28 mouse cellular contexts compared by ENCODE assay signal in genomic region chr14:121670016-121670415, GRCm38 (mm10).
DNase-seq lines count a peak whose midpoint lies in the region; ATAC-seq and TF ChIP-seq lines count a peak whose summit lies in the region.
"Had no signal": no experiment of that assay in that cellular context is flagged by ENCODE, and none has a peak within 500 bp of the region (broad histone marks: within the 10 kb centered on the region; RNA-seq: fewer than 3 reads in every experiment).

No protein-coding gene starts in this region.

- H3K4me2 ChIP-seq in forebrain, embryonic 12.5 days, result no peak overlapping the region
- H3K4me2 ChIP-seq: embryonic facial prominence, embryonic 13.5 days; heart, embryonic 11.5 days; hindbrain, embryonic 12.5 days; hindbrain, embryonic 15.5 days had no signal

- H3K4me3 ChIP-seq in layer of hippocampus, adult 2 months, result no peak overlapping the region
- H3K4me3 ChIP-seq in embryonic fibroblast, embryonic 13.5 days (ENCODE audit: insufficient read depth, low read length), result no peak overlapping the region
- no peak overlapping the region for H3K4me3 ChIP-seq in forebrain, embryonic 12.5 days (replicated peaks)
- H3K4me3 ChIP-seq: embryonic facial prominence, embryonic 10.5 days; embryonic facial prominence, embryonic 13.5 days; forebrain, embryonic 10.5 days; hindbrain, embryonic 12.5 days; hindbrain, embryonic 15.5 days had no signal

- H3K27ac ChIP-seq in layer of hippocampus, adult 2 months, result peak overlapping the region; percentile 46
- peak overlapping the region; percentile 1; the same call in 1 of the 2 replicates for H3K27ac ChIP-seq in embryonic fibroblast, embryonic 13.5 days (ENCODE audit: insufficient read depth, low read length)
- H3K27ac ChIP-seq in forebrain, embryonic 12.5 days, result no peak overlapping the region
- H3K27ac ChIP-seq: embryonic facial prominence, embryonic 10.5 days; embryonic facial prominence, embryonic 13.5 days; forebrain, embryonic 10.5 days; hindbrain, embryonic 12.5 days; hindbrain, embryonic 15.5 days had no signal

- H3K36me3 ChIP-seq in forebrain, embryonic 12.5 days (replicated peaks), result no peaks in the 10 kb centered on the region
- H3K36me3 ChIP-seq: embryonic facial prominence, embryonic 10.5 days; embryonic facial prominence, embryonic 13.5 days; forebrain, embryonic 10.5 days; hindbrain, embryonic 12.5 days; hindbrain, embryonic 15.5 days had no signal

- H3K9me3 ChIP-seq in forebrain, embryonic 12.5 days, result no peaks in the 10 kb centered on the region
- H3K9me3 ChIP-seq: forebrain, embryonic 10.5 days; G1E had no signal

- no peak overlapping the region for H3K9ac ChIP-seq in forebrain, embryonic 12.5 days
- H3K9ac ChIP-seq: embryonic facial prominence, embryonic 13.5 days; forebrain, postnatal 0 days; hindbrain, embryonic 12.5 days; hindbrain, embryonic 15.5 days had no signal

- TF ChIP-seq POLR2A in embryonic fibroblast, embryonic 13.5 days (IDR thresholded peaks at IDR 0.05; ENCODE audit: low read depth, low read length), result no peak

- 0 out of 2 replicates have a peak, but pooled peaks have one; percentile 13 for ATAC-seq in frontal cortex, adult (ENCODE audit: low TSS enrichment)
- ATAC-seq in forebrain, embryonic 12.5 days (ENCODE audit: low FRiP score), result no peak
- ATAC-seq: forebrain, embryonic 14.5 days; forebrain, postnatal 0 days; intestine, postnatal 0 days; Patski had no signal

- H3K27me3 ChIP-seq in forebrain, embryonic 12.5 days, result no peaks in the 10 kb centered on the region
- H3K27me3 ChIP-seq: CH12.LX; embryonic facial prominence, embryonic 13.5 days; hindbrain, embryonic 12.5 days; hindbrain, embryonic 15.5 days; Patski had no signal

- 96% methylated on average over 5 of the region's 5 CpGs for WGBS in forebrain, embryonic 12.5 days

- H3K4me1 ChIP-seq in embryonic fibroblast, embryonic 13.5 days (ENCODE audit: control insufficient read depth, insufficient read depth, low read length), result no peaks in the 10 kb centered on the region
- no peaks in the 10 kb centered on the region for H3K4me1 ChIP-seq in forebrain, embryonic 12.5 days
- H3K4me1 ChIP-seq: hindbrain, embryonic 12.5 days; hindbrain, embryonic 15.5 days had no signal

- TF ChIP-seq CTCF in layer of hippocampus, adult 2 months (conservative IDR thresholded peaks at IDR 0.05), result no peak
- TF ChIP-seq CTCF in embryonic fibroblast, embryonic 13.5 days (IDR thresholded peaks at IDR 0.05; ENCODE audit: borderline replicate concordance, insufficient read depth, low read length), result no peak

- DNase-seq in frontal cortex, postnatal 10 days (ENCODE audit: low spot score in 2 of 2), result no peak
- no peak for DNase-seq in layer of hippocampus, adult 2 months (ENCODE audit: low spot score in 2 of 2)
- DNase-seq in layer of hippocampus, adult 9-10 months (ENCODE audit: low spot score), result no peak
- DNase-seq: adrenal gland, adult 2 months; adrenal gland, postnatal 14 days; B cell, adult 2 months; cerebellum, adult 11 months; cerebellum, adult 8-10 months; cerebellum, postnatal 10 days; cerebellum, postnatal 36 days; embryo, embryonic 11 days; forebrain, postnatal 0 days; gastrocnemius, postnatal 10 days; heart, adult 11 months had no signal
